In the genomic region with DNA sequence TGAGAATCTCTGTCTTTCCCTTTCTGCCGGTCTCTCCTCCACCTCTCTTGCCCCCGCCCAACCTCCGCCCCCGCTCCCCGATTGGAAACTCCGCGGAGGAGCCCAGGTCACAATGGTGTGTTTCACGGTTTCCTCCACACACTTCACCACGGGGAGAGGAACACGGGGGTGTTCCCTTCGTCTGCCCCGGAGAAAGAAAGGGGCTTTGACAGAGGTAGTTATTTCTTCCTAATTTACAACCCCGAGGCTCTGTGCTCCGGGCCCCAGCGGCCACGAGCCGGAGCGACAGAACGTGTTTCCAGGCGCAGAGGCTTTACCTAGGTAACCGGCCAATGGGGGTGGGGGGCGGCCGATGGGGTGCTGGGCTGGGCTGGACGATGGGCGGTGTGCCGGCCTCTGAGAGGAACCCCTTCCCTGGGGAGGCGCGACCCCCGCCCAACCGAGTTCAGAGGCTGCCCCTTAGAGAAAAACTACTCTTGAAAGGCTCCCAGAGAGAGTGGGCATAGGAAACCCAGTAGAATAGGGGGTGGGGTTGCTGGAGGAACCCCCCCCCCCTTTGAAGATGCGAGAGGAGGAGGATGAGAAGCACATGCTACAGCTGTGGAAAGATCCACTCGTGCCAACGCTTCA, we compare ENCODE assay signal across 7 mouse cellular contexts. TPM values are rescaled to one million over a fixed set of nuclear protein-coding genes. Genes with fewer than 3 reads are reported as not detected.
DNase-seq lines count a peak whose midpoint lies in the region; ATAC-seq and TF ChIP-seq lines count a peak whose summit lies in the region.

No protein-coding gene starts in this region.

- H3K4me1 ChIP-seq in cerebellum, adult 2 months (ENCODE audit: control insufficient read depth, insufficient read depth, low read length), result 0 out of 2 replicates have a peak, but pooled peaks cover 4% of the 10 kb centered on the region
- H3K4me1 ChIP-seq in heart, embryonic 11.5 days (ENCODE audit: control insufficient read depth, insufficient read depth, low read length), result peaks cover 22% of the 10 kb centered on the region
- H3K4me1 ChIP-seq in limb, embryonic 14.5 days (ENCODE audit: control insufficient read depth, insufficient read depth, low read length), result peaks cover 30% of the 10 kb centered on the region
- peaks cover 60% of the 10 kb centered on the region for H3K4me1 ChIP-seq in neural tube, embryonic 12.5 days

- H3K9me3 ChIP-seq in heart, embryonic 11.5 days (replicated peaks; ENCODE audit: control insufficient read depth, low read length), result no peaks in the 10 kb centered on the region
- H3K9me3 ChIP-seq in limb, embryonic 14.5 days (ENCODE audit: control insufficient read depth, low read length), result no peaks in the 10 kb centered on the region
- H3K9me3 ChIP-seq in neural tube, embryonic 12.5 days, result no peaks in the 10 kb centered on the region

- no peaks in the 10 kb centered on the region for H3K27me3 ChIP-seq in cerebellum, adult 2 months (ENCODE audit: control insufficient read depth, insufficient read depth, low read length)
- H3K27me3 ChIP-seq in heart, embryonic 11.5 days (ENCODE audit: control insufficient read depth, insufficient read depth, low read length), result peaks cover 64% of the 10 kb centered on the region
- H3K27me3 ChIP-seq in limb, embryonic 14.5 days (ENCODE audit: control insufficient read depth, insufficient read depth, low read length), result peaks cover 65% of the 10 kb centered on the region
- H3K27me3 ChIP-seq in neural tube, embryonic 12.5 days (replicated peaks), result peaks cover 56% of the 10 kb centered on the region

- H3K4me3 ChIP-seq in cerebellum, adult 2 months (replicated peaks; ENCODE audit: insufficient read depth, low read depth, low read length), result peak overlapping the region; percentile 73
- H3K4me3 ChIP-seq in heart, embryonic 11.5 days (ENCODE audit: low read depth, low read length), result peak overlapping the region; percentile 70
- H3K4me3 ChIP-seq in limb, embryonic 14.5 days (replicated peaks; ENCODE audit: low read length), result peak overlapping the region; percentile 59
- H3K4me3 ChIP-seq in neural tube, embryonic 12.5 days, result peak overlapping the region; percentile 61

- peak; percentile 30 to 41 for DNase-seq in thymus, adult 18-20 months
- no peak for DNase-seq in thymus, postnatal 0 days (ENCODE audit: low spot score)
- peak; percentile 48 to 51 for DNase-seq in cerebellum, adult 2 months
- DNase-seq in limb, embryonic 14.5 days (ENCODE audit: low spot score), result no peak
- DNase-seq in yolk sac, embryonic 10.5 days (ENCODE audit: low spot score), result no peak

- no peak overlapping the region for H3K27ac ChIP-seq in cerebellum, adult 2 months (ENCODE audit: insufficient read depth, low read length)
- H3K27ac ChIP-seq in heart, embryonic 11.5 days (ENCODE audit: low read depth, low read length), result no peak overlapping the region
- H3K27ac ChIP-seq in limb, embryonic 14.5 days (replicated peaks; ENCODE audit: low read depth, low read length), result no peak overlapping the region
- no peak overlapping the region for H3K27ac ChIP-seq in neural tube, embryonic 12.5 days

- no peaks in the 10 kb centered on the region for H3K36me3 ChIP-seq in heart, embryonic 11.5 days (ENCODE audit: control insufficient read depth, insufficient read depth, low read length)
- no peaks in the 10 kb centered on the region for H3K36me3 ChIP-seq in limb, embryonic 14.5 days (ENCODE audit: control insufficient read depth, insufficient read depth, low read length)
- H3K36me3 ChIP-seq in neural tube, embryonic 12.5 days, result no peaks in the 10 kb centered on the region

- ATAC-seq in heart, embryonic 11.5 days (replicated peaks; ENCODE audit: insufficient number of reproducible peaks, low FRiP score, low TSS enrichment), result no peak
- no peak for ATAC-seq in limb, embryonic 14.5 days (ENCODE audit: low FRiP score, low read depth)
- no peak for ATAC-seq in neural tube, embryonic 12.5 days (ENCODE audit: low FRiP score, low read depth)

- WGBS in cerebellum, adult 2 months, result 2% methylated on average over 33 of the region's 33 CpGs
- 1% methylated on average over 33 of the region's 33 CpGs for WGBS in heart, embryonic 11.5 days (ENCODE audit: insufficient replicate concordance)
- under 1% methylated on average over 32 of the region's 33 CpGs for WGBS in limb, embryonic 14.5 days
- under 1% methylated on average over 33 of the region's 33 CpGs for WGBS in neural tube, embryonic 12.5 days

- TF ChIP-seq POLR2A in cerebellum, adult 2 months (IDR thresholded peaks at IDR 0.05; ENCODE audit: borderline replicate concordance, insufficient read depth, low read length), result no peak
- no peak for TF ChIP-seq POLR2A in limb, embryonic 14.5 days (IDR thresholded peaks at IDR 0.05; ENCODE audit: borderline replicate concordance, extremely low read depth, insufficient read depth, insufficient read length)

- H3K4me2 ChIP-seq in heart, embryonic 11.5 days, result peak overlapping the region; percentile 100
- peak overlapping the region; percentile 97 for H3K4me2 ChIP-seq in limb, embryonic 14.5 days (replicated peaks; ENCODE audit: low read depth, low read length, severe bottlenecking)
- peak overlapping the region; percentile 98 for H3K4me2 ChIP-seq in neural tube, embryonic 12.5 days (replicated peaks)

- no peak for TF ChIP-seq CTCF in cerebellum, adult 2 months (IDR thresholded peaks at IDR 0.05; ENCODE audit: borderline replicate concordance, insufficient read depth, low read depth, low read length)

- H3K9ac ChIP-seq in heart, embryonic 11.5 days (ENCODE audit: low read depth, low read length), result 0 out of 2 replicates have a peak overlapping the region, but pooled peaks have one; percentile 12
- peak overlapping the region; percentile 9; the same call in 1 of the 2 replicates for H3K9ac ChIP-seq in limb, embryonic 14.5 days (ENCODE audit: low read depth, low read length, severe bottlenecking)
- peak overlapping the region; percentile 69 for H3K9ac ChIP-seq in neural tube, embryonic 12.5 days

RNA-seq across cellular contexts. Expression of a gene that starts 2.3 kb away (rescaled TPM):
- polyA plus RNA-seq in thymus, postnatal 0 days (2015; fragmentation: Nextera tagmentation; extraction: Ambion mirVana), result 1.7 and 2.4 TPM in 2 replicates
- polyA plus RNA-seq in cerebellum, adult 2 months (2012; rRNA removed), result 2.4 TPM in 2 replicates
- polyA plus RNA-seq in heart, embryonic 11.5 days (2014; fragmentation: Nextera tagmentation; extraction: Ambion mirVana), result 0.17 TPM in 1 of 2 replicates, not detected in the other
- polyA plus RNA-seq in limb, embryonic 14.5 days (2012; rRNA removed), result 0.79 and 1.3 TPM in 2 replicates
- polyA plus RNA-seq in limb, embryonic 14.5 days (2014; fragmentation: Nextera tagmentation; extraction: Ambion mirVana), result 0.44 and 0.59 TPM in 2 replicates
- polyA plus RNA-seq in neural tube, embryonic 12.5 days (2016; fragmentation: Nextera tagmentation; extraction: Ambion mirVana), result 0.49 and 0.91 TPM in 2 replicates

Comparison
In these comparisons a context has a peak if more than half of its experiments do, and no peak if none do; other contexts are left out.
1. DNase-seq: peak in thymus, adult 18-20 months (2 of 2) and cerebellum, adult 2 months (2 of 2); none in thymus, postnatal 0 days (single experiment), limb, embryonic 14.5 days (single experiment) and yolk sac, embryonic 10.5 days (single experiment).
2. H3K9ac ChIP-seq: peak in every context shown above with its lines; median percentile 69 in neural tube, embryonic 12.5 days; 12 in heart, embryonic 11.5 days; 9 in limb, embryonic 14.5 days.
3. Peak in every context shown above with its lines, with median percentiles within 50 percentile points of each other: H3K4me3 ChIP-seq and H3K4me2 ChIP-seq.